Mouse (Mus musculus): Measurements from ENCODE around the gene Ybx2.
"Not testable (repeated sequence)": the region's sequence is repeated elsewhere in the genome, so short reads cannot be mapped to it uniquely, and the experiment has no call there.

Ybx2 gene

DNA sequence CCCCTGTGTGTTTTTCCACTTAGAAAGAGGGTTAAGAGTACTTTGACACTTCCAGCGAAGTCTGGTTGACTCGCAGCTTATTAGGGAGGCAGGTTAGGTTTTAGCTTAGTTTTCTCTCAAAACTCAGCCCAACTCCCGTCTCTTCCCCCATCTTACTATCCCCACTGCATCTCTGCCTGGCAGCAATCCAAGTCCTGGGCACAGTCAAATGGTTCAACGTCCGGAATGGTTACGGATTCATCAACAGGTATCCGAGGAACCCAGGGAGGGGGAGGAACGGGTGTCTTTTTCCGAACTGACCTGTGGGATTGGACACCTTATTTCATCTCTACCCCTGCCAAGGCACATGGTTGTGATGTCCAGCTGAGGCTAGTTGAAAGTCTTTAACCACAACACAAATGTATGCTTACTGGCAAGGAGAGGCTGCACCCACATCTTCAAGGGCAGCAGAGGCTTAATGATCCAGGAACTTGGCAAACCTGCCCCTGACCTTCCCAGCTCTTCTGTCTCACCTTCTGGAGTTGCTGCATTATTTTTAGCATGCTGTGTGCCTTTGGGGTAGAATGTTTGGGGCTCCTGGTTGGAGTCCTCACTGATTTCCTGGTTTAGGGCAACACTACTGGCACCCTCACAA is 1.2 kb downstream of the Ybx2 start:
- DNase-seq = peak in 1 of 2 experiments; percentile 64

DNA sequence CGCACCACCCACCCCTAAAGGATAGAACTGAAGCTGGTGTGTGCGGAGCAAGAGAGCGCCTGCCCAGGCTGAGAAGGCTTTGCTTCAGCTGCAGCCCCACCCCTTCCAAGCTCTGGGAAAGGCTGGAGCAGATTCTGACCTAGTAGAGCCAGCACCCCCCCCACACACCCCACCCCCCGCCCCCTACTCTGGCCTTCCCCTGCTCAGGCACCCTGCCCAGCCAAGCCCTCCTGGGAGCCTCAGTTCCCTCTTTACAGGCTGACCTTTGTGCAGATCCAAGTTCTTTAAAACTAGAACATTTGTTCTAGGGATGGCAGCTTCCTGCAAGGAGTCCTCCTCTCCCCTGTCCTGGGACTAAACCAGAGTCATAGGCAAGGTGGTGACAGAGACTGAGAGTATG is 1.8 kb downstream of the Ybx2 start:
- DNase-seq = no peak

DNA sequence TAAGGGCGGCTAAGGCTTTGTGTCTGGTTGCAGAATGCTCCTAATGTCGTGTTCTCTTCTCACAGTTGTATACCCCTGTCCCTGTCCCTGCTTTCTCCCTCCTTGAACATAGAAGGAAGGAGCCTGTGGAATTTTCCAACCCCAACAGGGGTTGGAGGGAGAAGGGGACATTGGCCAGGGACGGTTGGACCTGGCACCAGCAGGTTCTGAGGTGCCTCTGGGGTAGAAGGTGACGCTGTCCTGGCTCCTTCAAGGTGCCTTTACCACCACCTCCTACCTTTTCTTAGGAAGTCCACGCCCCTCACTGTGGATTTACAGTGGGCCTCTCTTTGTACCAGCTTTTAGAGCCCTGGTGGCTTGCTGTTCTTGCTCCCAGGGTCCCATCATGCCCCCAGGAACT is 2.2 kb downstream of the Ybx2 start:
- no peak for DNase-seq

DNA sequence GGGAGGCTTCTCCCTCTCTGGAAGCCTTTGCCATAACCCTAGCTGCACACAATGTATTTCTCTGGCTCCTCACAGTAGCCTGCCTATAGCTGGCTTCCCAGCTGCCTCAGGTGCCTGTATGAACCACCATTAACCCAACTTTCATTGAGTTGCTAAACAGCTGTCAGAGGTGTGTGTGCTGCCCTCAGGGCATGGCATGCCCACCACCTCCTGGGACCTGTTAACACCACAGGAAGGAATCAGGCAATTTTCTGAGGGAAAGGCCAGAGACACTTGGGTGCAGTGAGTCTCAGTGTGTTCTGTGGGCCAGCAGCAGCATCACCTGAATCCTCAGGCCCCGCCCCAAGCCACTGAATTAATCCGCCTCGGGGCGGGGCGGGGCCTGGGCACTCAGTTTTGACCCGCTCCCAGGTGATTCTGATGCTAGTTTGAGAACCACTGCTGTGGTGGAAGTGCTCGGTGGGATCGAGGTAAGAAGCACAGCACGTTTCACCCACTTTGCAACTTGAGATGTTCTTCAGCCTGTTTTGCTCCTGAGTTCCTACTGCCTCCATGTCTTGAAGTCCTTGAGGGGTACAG is 2.9 kb downstream of the Ybx2 start:
- no peak for DNase-seq

DNA sequence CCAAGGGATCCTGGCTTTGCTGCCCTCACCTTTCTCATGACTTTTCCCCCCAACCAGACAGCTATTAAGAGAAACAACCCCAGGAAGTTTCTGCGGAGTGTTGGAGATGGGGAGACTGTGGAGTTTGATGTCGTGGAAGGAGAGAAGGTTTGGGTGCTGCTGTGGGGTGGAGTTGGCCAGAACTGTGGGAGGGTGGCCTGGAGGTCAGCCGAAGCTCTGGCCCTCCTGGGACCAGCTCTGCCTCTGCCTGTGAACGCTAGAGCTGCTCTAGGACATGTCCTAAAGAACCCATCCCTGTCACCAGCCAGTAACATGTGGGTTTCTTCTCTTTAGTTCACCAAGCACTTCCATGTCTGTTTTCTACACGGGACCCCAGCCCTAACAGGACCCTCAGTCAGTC is 3.6 kb downstream of the Ybx2 start:
- no peak for DNase-seq

DNA sequence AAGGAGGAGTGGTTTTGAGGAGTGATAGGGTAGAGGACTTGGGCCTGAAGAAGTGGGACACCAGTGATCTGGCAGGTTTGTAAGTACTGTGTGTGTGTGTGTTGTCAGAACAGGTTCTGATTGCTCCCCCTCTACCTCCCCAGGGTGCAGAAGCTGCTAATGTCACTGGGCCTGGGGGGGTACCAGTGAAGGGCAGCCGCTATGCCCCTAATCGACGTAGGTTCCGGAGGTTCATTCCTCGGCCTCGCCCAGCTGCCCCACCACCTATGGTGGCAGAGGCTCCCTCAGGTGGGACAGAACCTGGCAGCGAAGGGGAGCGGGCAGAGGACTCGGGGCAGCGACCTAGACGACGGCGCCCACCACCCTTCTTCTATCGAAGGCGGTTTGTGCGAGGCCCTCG is 4.1 kb downstream of the Ybx2 start:
- no peak for DNase-seq

DNA sequence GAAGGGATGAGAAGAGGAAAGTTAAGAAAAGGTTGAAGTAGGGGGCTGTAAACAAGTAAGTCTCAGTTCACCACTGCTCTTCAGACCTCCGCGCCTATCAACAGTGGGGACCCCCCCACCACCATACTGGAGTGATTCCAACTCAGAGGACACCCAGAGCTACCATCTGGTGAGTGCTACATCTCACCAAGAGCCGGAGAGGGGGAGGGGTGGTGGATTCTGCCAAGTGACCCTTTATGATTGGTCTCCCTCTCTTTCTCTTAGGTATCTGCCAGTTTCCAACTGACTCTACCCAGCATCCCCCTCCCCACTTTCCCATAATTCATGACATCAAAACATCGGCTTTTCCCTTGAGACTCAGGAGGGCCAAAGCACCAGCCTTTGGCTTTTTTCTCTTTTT is 5.4 kb downstream of the Ybx2 start:
- DNase-seq = peak; percentile 72 to 85

DNA sequence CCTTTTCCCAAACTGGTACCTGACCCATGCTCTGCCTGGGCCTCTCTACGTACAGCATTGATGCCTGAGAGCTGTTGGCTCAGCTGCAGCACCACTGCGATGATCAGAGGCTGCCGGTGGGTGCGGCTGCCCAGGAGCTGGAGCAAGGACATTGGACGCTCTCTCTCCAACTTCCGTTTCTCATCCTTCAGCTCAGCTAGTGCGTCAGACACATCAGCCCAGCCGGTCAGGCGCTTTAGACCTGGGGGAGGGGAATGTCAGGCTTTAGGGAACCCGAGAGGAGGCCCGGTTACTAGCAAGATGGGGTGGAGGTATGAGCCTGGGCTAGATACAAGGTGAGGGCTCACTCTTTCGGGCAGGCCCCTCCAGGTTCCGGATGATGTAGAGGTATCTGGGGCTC is 9.6 kb downstream of the Ybx2 start:
- DNase-seq = no peak

DNA sequence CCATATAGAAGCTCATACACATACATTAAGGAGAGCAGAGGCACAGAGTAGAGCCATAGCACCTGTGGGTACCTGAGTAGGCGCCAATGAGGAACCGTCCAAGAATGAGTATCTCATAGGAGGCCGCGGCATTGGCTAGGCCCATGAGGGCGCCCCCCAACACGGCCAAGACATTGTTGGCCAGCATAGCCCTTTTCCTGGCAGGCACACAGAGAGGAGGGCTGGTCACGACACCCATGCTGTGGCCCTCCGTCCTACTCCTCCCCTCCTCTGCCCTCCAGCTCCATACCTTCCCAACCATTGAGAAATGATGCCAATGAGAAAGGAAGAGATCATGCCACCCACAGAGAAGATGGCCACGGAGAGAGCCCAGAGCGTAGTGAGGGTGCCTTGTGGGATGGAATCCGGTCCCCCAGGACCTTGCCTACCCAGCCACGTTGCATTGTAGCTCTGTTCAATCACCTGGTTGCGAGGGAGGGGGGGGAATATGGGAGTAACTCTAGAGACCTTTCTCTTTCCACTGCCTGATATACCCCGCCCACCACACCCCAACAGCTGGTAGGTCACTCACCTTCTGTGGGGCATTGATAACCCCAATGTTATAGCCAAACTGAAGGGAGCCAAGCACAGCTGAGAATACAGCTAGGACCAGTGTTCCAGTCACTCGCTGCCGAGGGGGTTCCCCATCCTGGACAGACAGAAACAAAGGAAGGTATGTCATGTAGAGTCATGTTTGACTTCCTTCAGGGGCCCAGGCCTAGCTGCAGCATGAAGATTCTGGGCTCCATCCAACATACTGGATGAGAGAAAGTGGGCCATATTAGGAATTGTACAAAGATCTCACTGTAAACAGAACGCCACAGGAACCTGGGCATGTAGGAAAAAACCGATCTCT is 10.6 kb downstream of the Ybx2 start:
- DNase-seq = peak in 1 of 2 experiments; percentile 31

DNA sequence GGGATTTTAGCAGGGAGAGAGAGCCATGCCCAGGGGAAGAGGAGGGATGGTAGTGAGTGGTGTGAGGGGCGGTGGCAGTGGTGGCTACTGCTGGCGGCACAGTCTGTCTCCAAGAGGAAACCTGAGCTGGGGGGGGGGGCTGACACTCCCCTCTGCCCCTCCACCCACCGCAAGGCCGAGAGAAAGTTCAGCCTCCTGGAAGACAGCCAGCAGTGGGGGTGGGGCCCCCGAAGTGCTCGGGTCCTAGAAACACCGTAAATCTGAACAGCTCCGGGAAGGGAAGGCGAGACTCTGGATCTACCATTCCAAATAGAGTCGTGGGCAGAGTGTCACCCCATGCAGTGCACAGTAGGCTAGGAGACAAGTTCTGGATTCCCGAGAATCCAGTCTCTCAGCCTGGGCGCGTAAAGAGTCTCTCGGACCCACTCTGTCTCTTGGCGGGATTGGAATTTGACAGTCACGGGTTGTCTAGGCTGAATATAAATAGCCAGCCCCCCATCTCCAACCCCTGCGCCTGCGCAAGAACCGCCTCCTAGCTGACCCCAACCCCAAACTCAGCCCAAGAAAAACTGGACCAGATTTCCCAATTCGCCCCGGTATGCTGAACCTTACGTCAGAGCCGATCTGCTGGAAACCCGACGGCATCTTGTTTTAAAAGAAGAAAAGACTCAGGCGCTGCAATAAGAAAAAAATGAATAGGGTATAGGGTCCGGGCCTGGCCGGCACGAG is 11.9 kb downstream of the Ybx2 start:
- peak in 1 of 2 experiments; percentile 57 for DNase-seq

DNA sequence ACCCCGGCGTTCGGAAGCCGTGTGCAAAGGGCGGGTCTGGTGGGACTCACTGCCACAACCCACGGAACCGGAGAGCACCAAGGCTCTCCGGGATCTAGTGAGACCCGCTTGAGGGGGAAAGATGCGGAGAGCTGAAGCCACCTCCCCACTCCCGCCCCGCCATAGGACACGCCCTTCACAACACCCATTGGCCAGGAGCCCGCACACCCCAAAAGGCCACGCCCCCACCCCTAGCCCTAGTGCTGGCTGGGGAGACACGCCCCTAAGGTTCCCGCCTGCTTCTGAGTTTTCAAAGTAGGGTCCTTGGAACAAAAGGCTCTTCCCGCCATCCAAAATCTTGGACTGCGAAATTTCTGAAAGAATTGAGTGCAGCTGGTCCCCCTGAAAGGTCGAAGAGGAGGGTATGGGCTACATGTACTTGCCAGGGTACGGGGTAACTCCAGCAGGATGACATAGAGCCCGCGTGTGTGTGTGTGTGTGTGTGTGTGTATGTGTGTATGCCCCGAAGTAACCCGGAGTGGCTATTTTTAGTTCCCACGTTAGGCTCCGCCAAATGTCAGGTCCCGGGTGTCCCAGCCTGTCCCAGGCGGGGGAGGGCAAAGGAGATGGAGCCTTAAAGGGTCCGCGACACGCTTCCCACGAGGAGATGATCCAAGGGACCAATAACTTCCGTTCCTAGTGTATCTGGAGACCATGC is 12.6 kb downstream of the Ybx2 start, which contains the start of gene Slc2a4:
TSS of gene Slc2a4 (minus strand) at position 123 of the 697 bp plus-strand sequence.
- DNase-seq = peak; percentile 82 to 92

DNA sequence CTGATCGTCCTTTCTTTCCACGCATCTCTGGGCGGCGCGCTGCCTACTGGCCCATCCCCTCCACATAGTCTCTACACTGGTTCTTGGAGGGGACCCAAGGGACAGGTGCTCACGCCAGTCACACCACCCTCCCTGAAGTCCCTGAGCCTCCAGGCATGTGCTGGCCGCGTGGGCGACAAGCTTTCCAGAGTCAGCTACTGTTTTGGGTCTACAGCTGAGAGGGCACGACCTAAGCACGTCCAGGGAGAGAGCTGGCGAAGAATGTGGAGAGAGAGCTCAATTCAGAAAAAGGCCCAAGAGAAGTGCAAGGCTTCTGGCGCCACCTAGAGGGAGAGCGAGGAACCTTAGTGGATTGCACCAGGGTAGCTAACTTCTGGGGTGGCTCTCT is 13.2 kb downstream of the Ybx2 start:
- peak; percentile 90 to 95 for DNase-seq

DNA sequence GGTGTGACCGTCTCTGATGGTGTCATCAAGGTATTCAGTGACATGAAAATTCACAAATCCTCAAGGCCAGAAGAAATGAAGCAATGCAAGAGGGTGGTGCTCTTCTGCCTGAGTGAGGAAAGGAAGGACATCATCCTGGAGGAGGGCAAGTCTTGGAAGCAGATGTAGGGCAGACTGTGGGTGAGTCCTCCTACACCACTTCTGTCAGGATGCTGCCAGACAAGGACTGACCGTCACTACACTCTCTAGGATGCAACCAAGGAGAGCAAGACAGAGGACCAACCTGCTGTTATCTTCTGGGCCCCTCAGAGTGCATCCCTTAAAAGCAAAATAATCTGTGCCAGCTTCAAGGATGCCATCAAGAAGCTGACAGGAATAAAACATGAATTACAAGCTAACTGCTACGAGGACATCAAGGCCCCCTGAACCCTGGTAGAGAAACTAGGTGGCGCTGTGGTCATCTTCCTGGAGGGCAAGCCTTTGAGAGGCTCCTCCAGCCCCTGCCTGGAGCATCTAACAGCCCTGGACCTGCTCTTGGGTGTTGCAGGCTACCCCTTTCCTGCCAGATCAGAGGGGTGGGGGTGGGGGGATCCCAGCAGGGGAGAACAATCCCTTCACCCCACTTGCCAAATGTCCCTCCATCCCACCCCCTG is 15.3 kb downstream of the Ybx2 start:
- DNase-seq = peak in 1 of 2 experiments; percentile 48

DNA sequence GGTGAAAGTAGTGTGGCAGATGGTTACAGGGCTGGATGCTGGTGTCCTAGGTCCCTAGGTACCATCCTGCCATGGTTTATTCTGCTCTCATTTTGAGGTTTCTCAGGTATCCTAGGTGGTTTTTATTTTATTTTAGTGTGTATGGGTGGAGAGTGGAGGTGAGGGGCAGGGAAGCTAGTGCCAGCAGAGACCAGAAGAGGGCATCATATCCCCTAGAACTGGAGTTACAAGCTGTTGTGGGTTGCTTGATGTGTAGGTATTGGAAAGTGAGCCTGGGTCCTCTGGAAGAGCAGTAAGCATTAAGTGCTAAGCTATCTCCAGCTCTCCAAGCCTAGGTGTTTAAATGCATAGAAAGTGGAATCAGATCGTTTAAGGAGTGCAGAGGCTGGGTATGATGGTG is 16.7 kb downstream of the Ybx2 start:
- no peak for DNase-seq

DNA sequence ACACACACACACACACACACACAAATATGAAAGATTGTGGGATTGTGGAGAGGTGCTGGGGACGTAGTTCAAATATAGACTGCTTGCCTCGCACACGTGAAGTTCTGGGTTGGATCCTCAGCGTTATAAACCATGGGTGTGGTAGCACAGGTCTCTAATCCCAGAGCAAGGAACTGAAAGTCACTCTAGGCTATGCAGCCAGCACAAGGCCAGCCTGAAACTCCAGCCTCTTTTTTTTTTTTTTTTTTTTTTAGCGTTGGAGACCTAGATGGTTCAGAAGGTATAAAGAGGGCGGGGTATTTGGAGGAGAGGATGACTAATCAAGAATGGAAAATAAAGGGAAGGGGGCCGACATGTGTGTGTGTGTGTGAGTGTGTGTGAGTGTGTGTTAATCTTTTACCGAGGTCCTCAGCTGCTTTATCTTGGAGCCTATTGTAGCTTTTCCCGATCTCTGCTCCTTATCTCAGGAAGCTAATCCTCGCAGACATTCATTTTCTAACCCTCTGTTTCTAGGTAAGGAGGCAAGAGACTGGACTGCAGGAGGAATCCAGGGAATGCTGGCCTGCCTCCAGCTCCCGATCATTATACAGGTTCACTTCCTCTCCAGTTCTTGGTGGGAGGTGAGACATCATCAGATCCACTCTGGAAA is 17.8 kb downstream of the Ybx2 start:
- no peak for DNase-seq

DNA sequence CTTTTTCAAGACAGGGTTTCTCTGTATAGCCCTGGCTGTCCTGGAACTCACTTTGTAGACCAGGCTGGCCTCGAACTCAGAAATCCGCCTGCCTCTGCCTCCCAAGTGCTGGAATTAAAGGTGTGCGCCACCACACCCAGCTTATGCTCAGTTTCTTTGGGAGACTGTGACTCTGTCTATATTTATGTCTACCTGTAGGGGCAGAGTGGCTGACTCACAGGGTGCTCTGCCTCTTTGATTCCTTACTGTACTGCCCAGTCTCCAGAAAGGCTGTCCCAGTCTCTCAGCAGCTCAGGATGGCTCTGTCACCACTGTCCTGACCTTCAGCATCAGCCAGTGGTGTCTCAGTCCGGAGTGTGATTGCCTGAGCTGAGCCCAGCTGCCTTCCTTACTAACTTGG is 20.0 kb downstream of the Ybx2 start:
- DNase-seq = not testable (repeated sequence)

DNA sequence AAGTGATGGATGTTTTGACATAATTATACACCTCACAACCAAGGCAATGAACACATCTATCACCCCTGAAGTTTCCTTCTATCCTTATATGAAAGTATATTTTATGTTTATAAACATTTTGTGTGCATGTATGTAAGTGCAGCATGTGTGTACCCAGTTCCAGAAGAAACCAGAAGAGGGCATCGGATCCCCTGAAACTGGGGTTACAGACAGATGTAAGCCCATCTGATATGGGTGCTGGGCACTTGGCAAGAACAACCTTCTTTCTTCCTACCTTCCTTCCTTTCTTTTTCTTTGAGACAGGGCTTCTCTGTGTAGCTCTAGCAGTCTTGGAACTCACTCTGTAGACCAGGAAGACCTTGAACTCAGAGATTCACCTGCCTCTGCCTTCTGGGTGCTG is 20.6 kb downstream of the Ybx2 start:
- no peak for DNase-seq

DNA sequence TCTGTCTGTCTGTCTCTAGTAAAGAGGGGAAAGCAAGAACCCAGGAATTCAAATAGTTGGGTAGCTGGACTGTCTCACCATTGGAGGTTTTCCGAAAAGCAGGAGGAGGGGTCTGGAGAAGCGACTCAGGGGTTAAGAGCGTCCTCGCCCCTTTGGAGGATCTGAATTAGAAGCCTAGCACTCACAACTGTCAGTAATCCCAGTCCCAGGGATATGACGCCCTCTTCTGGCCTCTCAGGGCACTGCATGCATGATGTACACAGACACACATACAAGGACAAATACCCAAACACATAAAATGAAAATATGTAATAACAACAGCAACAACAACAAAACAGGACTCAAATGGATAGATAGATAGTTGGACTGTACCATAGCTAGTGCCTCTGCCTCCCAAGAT is 25.0 kb downstream of the Ybx2 start:
- peak in 1 of 2 experiments; percentile 63 for DNase-seq

DNA sequence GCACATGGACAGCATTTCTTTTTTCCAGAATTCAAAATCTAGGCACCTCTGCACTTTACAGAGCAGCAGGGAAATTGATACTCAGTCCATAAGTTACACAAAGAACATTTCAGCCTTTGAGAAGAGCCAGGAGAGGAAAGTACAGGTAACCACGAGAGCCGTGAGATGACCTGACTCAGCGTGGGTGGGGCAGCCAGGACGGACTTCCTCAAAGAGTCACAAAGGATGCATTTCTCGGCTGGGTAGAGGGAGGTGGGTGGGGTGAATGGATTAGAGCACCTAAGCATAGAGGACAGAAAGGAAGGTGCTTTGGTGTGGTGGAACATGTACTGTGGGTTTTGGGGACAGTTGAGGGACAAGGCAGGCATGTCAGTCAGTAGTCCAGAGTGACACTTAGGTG is 26.2 kb downstream of the Ybx2 start:
- no peak for DNase-seq

DNA sequence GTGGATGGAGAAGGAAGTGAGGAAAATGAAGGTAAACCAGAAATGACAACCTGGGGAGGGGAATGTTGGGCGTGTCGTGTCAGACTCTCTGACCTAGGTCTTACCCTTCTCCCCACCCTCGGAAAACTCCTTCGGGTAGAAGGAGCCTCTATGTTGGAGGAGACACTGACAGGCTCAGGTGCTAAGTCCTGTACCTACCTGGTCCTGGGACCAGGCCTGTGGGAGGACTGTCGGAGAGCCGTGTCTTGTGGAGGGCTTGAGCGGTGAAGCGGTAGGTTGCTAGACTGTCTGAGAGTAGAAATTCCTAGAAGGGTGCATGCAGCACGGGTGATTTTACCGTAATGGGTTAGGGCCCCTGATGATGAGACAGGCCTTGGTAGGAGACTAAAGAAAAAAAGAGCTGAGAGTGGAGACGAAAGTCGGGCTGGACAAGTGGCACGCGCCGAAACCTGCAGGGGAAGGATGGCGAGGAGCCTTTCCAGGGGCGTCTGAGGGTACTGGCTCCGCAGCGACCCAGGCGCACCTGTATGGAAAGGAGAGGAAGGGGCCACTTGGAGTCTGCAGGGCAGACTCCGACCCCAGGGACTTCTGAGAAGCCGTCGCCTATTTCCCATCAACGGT is 29.2 kb downstream of the Ybx2 start, which contains the start of gene Cldn7:
TSS of gene Cldn7 (plus strand) at position 130 of the 621 bp plus-strand sequence.
- no peak for DNase-seq

Measured in cerebellum, postnatal 14 days (tissue).